Mouse (Mus musculus) MEL (cell line): Measurements from ENCODE around the gene Atg7. TPM values are rescaled to one million over a fixed set of nuclear protein-coding genes. Genes with fewer than 3 reads are reported as not detected.

ENCODE experiments used
- DNase-seq: peaks from one replicate; pipeline ENCODE4 v3.0.0; 2011; ENCODE audit warnings: low read depth, low spot score
- H3K27ac ChIP-seq: 2 replicates; pipeline ENCODE4 v1.5.1; 2012; ENCODE audit warnings: low read depth, mild to moderate bottlenecking, control low read depth, low read length, moderate library complexity; ENCODE audit not compliant: control insufficient read depth
- H3K27me3 ChIP-seq, 2 experiments: fragments of 150-350 bp in 1 of 2; sonication (generic) in 1 of 2; 2 replicates each; pipeline ENCODE4 v1.6.1; 2012; ENCODE audit warnings: low read length in 2 of 2, mild to moderate bottlenecking in 2 of 2, improper control_type of control experiment in 1 of 2, moderate library complexity in 1 of 2; ENCODE audit not compliant: insufficient read depth in 2 of 2, control insufficient read depth in 1 of 2
- H3K36me3 ChIP-seq, 2 experiments: 2 replicates each; pipeline ENCODE4 v1.6.1; 2012 to 2014; ENCODE audit warnings: low read length in 2 of 2, improper control_type of control experiment in 1 of 2, inconsistent platforms in 1 of 2, mild to moderate bottlenecking in 1 of 2; ENCODE audit not compliant: insufficient read depth in 2 of 2, control insufficient read depth in 1 of 2
- H3K4me1 ChIP-seq, 2 experiments: fragments of 150-350 bp in 1 of 2; sonication (generic) in 1 of 2; 2 replicates each; pipeline ENCODE4 v1.6.1; 2012; ENCODE audit warnings: low read length in 2 of 2, improper control_type of control experiment in 1 of 2, mild to moderate bottlenecking in 1 of 2; ENCODE audit not compliant: insufficient read depth in 2 of 2, control insufficient read depth in 1 of 2
- H3K4me3 ChIP-seq, 2 experiments: fragments of 150-350 bp in 1 of 2; sonication (generic) in 1 of 2; 2 replicates each; pipeline ENCODE4 v1.5.1; 2012; ENCODE audit warnings: low read depth in 2 of 2, low read length in 2 of 2, mild to moderate bottlenecking in 2 of 2, moderate library complexity in 2 of 2, control low read depth in 1 of 2, improper control_type of control experiment in 1 of 2; ENCODE audit not compliant: control insufficient read depth in 1 of 2, insufficient read depth in 1 of 2
- H3K79me2 ChIP-seq: 2 replicates; pipeline ENCODE4 v1.6.1; 2012; ENCODE audit warnings: mild to moderate bottlenecking, low read length, moderate library complexity; ENCODE audit not compliant: control insufficient read depth, poor library complexity, insufficient read depth
- H3K9ac ChIP-seq: 2 replicates; pipeline ENCODE4 v1.6.1; 2012; ENCODE audit warnings: low read depth, mild to moderate bottlenecking, control low read depth, low read length, moderate library complexity; ENCODE audit not compliant: control insufficient read depth, poor library complexity, severe bottlenecking
- H3K9me3 ChIP-seq: fragments of 150-350 bp; sonication (generic); replicated peaks from 2 replicates; pipeline ENCODE4 v1.6.1; 2012; ENCODE audit warnings: mild to moderate bottlenecking, low read length, improper control_type of control experiment, moderate library complexity; ENCODE audit not compliant: insufficient read depth
- BHLHE40 ChIP-seq: IDR thresholded peaks from 2 replicates; pipeline ENCODE4 v1.6.1; 2012; ENCODE audit warnings: low read depth, mild to moderate bottlenecking, inconsistent platforms, low read length, improper control_type of control experiment, borderline replicate concordance
- CHD2 ChIP-seq: IDR thresholded peaks from 2 replicates; pipeline ENCODE4 v1.6.1; 2011; ENCODE audit warnings: low read length, improper control_type of control experiment
- E2F4 ChIP-seq: IDR thresholded peaks from 2 replicates; pipeline ENCODE4 v1.6.1; 2011; ENCODE audit warnings: low read depth, low read length, improper control_type of control experiment, borderline replicate concordance
- ETS1 ChIP-seq: IDR thresholded peaks from 2 replicates; pipeline ENCODE4 v1.6.1; 2012; ENCODE audit warnings: low read depth, mild to moderate bottlenecking, inconsistent platforms, low read length, improper control_type of control experiment, moderate library complexity
- GABPA ChIP-seq: IDR thresholded peaks from 2 replicates; pipeline ENCODE4 v1.6.1; 2012; ENCODE audit warnings: low read depth, mild to moderate bottlenecking, inconsistent platforms, low read length, improper control_type of control experiment, moderate library complexity
- GATA1 ChIP-seq: IDR thresholded peaks from 2 replicates; pipeline ENCODE4 v1.6.1; 2011; ENCODE audit warnings: low read depth, low read length, improper control_type of control experiment
- HCFC1 ChIP-seq: IDR thresholded peaks from 2 replicates; pipeline ENCODE4 v1.6.1; 2012; ENCODE audit warnings: low read depth, mild to moderate bottlenecking, inconsistent platforms, low read length, improper control_type of control experiment, moderate library complexity
- JUND ChIP-seq: IDR thresholded peaks from 2 replicates; pipeline ENCODE4 v1.6.1; 2011; ENCODE audit warnings: low read depth, mild to moderate bottlenecking, improper control_type of control experiment, low read length
- KAT2A ChIP-seq: conservative IDR thresholded peaks from 2 replicates; pipeline ENCODE4 v1.6.1; 2012; ENCODE audit warnings: low read depth, low read length, improper control_type of control experiment, inconsistent platforms
- MAFK ChIP-seq: IDR thresholded peaks from 2 replicates; pipeline ENCODE4 v1.6.1; 2011; ENCODE audit warnings: low read depth, mild to moderate bottlenecking, low read length, improper control_type of control experiment, borderline replicate concordance
- MAX ChIP-seq: IDR thresholded peaks from 2 replicates; pipeline ENCODE4 v1.6.1; 2011; ENCODE audit warnings: low read length, improper control_type of control experiment
- MAZ ChIP-seq: IDR thresholded peaks from 2 replicates; pipeline ENCODE4 v1.6.1; 2012; ENCODE audit warnings: low read depth, mild to moderate bottlenecking, inconsistent platforms, low read length, improper control_type of control experiment
- MEF2A ChIP-seq: IDR thresholded peaks from 2 replicates; pipeline ENCODE4 v1.6.1; 2014; ENCODE audit warnings: low read depth, mild to moderate bottlenecking, inconsistent platforms, low read length, improper control_type of control experiment; ENCODE audit not compliant: poor library complexity, insufficient replicate concordance, severe bottlenecking; ENCODE audit errors: extremely low read depth
- MXI1 ChIP-seq: IDR thresholded peaks from 2 replicates; pipeline ENCODE4 v1.6.1; 2011; ENCODE audit warnings: mild to moderate bottlenecking, low read depth, low read length, improper control_type of control experiment
- MYC ChIP-seq: IDR thresholded peaks from 2 replicates; pipeline ENCODE4 v1.6.1; 2011; ENCODE audit warnings: low read depth, mild to moderate bottlenecking, low read length, improper control_type of control experiment, moderate library complexity
- POLR2AphosphoS2 ChIP-seq: IDR thresholded peaks from 2 replicates; pipeline ENCODE4 v1.6.1; 2011; ENCODE audit warnings: low read length, improper control_type of control experiment
- SIN3A ChIP-seq: IDR thresholded peaks from 2 replicates; pipeline ENCODE4 v1.6.1; 2012; ENCODE audit warnings: low read length, improper control_type of control experiment, inconsistent platforms
- SMC3 ChIP-seq: IDR thresholded peaks from 2 replicates; pipeline ENCODE4 v1.6.1; 2011; ENCODE audit warnings: low read depth, low read length, improper control_type of control experiment
- TAL1 ChIP-seq: IDR thresholded peaks from 2 replicates; pipeline ENCODE4 v1.6.1; 2012; ENCODE audit warnings: mild to moderate bottlenecking, inconsistent platforms, low read length, moderate library complexity, mixed read lengths
- TBP ChIP-seq: IDR thresholded peaks from 2 replicates; pipeline ENCODE4 v1.8.0; 2011; ENCODE audit warnings: low read depth, low read length, improper control_type of control experiment
- TCF12 ChIP-seq: IDR thresholded peaks from 2 replicates; pipeline ENCODE4 v1.6.1; 2014; ENCODE audit warnings: low read depth, mild to moderate bottlenecking, inconsistent platforms, low read length, improper control_type of control experiment, moderate library complexity
- USF1 ChIP-seq: IDR thresholded peaks from 2 replicates; pipeline ENCODE4 v1.6.1; 2014; ENCODE audit warnings: low read depth, mild to moderate bottlenecking, inconsistent platforms, low read length, improper control_type of control experiment, moderate library complexity
- USF2 ChIP-seq, 2 experiments: IDR thresholded peaks; 2 replicates each; pipeline ENCODE4 v1.6.1; 2011 to 2012; ENCODE audit warnings: improper control_type of control experiment in 2 of 2, low read length in 2 of 2, borderline replicate concordance in 1 of 2, inconsistent platforms in 1 of 2, low read depth in 1 of 2, mild to moderate bottlenecking in 1 of 2; ENCODE audit not compliant: insufficient read depth in 1 of 2
- ZC3H11A ChIP-seq: IDR thresholded peaks from 2 replicates; pipeline ENCODE4 v1.6.1; 2012; ENCODE audit warnings: low read depth, mild to moderate bottlenecking, inconsistent platforms, low read length, improper control_type of control experiment
- ZMIZ1 ChIP-seq: IDR thresholded peaks from 2 replicates; pipeline ENCODE4 v1.6.1; 2012; ENCODE audit warnings: low read depth, mild to moderate bottlenecking, inconsistent platforms, low read length, improper control_type of control experiment, moderate library complexity
- ZNF384 ChIP-seq: IDR thresholded peaks from 2 replicates; pipeline ENCODE4 v1.6.1; 2012; ENCODE audit warnings: low read depth, mild to moderate bottlenecking, inconsistent platforms, low read length, improper control_type of control experiment
- polyA plus RNA-seq, 2 experiments: library from polyadenylated mRNA; stranded (reverse) in 1 of 2; unstranded in 1 of 2; fragments of >175 nt in 1 of 2; fragments of >200 nt in 1 of 2; gene quantifications; 2 replicates each; pipeline versions ENCODE4 v1.2.1 to v1.2.4; 2012; ENCODE audit warnings: low replicate concordance in 2 of 2, low read depth in 1 of 2; ENCODE audit not compliant: insufficient read length in 2 of 2, insufficient read depth in 1 of 2, missing spikeins in 1 of 2
- total RNA-seq: library from RNA; depleted of rRNA; stranded (reverse); fragments of 300-350 nt; gene quantifications from 2 replicates; pipeline ENCODE4 v1.2.3, GENCODE M21; 2012

The Atg7 gene
- total and polyA plus RNA-seq, 3 experiments, result 14.6 TPM; not detected in 1

DNA sequence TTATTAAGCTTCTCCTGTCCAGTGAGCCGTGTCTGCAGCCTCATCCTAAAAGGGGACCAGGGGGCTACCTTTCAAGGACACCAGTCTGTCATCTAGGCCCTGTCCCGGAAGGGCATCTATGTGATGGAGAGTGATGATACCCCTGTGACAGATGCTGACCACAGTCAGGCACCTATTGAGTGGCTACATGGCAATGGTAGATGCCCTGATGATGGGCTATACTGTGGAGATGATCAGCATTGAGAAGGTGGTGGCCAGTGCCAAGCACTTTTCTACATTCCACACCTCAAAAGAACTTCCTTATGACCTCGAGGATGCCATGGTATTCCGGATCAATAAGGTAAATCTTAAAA lies 95.8 kb downstream of the Atg7 start:
- DNase-seq, result no peak
- no peak for TF ChIP-seq USF1
- TF ChIP-seq ZMIZ1, result no peak
- TF ChIP-seq HCFC1, result no peak
- TF ChIP-seq ZNF384, result no peak
- TF ChIP-seq MXI1, result no peak
- no peak for TF ChIP-seq GATA1
- TF ChIP-seq ETS1, result no peak
- TF ChIP-seq MEF2A, result no peak
- no peak for TF ChIP-seq JUND
- TF ChIP-seq GABPA, result no peak
- TF ChIP-seq MAX, result no peak
- no peak for TF ChIP-seq MYC
- TF ChIP-seq TAL1, result no peak
- TF ChIP-seq MAZ, result no peak
- TF ChIP-seq SIN3A, result no peak
- TF ChIP-seq E2F4, result no peak
- no peak for TF ChIP-seq TBP
- TF ChIP-seq MAFK, result no peak
- no peak for TF ChIP-seq KAT2A
- Histone ChIP-seq H3K9ac (no peak overlapping the region), H3K4me3 (no peak overlapping the region), H3K4me1 (no peaks in the 10 kb centered on the region), H3K27ac (no peak overlapping the region), H3K27me3 (no peaks in the 10 kb centered on the region), H3K9me3 (no peaks in the 10 kb centered on the region), H3K36me3 (no peaks in the 10 kb centered on the region), H3K79me2 (no peaks in the 10 kb centered on the region)

DNA sequence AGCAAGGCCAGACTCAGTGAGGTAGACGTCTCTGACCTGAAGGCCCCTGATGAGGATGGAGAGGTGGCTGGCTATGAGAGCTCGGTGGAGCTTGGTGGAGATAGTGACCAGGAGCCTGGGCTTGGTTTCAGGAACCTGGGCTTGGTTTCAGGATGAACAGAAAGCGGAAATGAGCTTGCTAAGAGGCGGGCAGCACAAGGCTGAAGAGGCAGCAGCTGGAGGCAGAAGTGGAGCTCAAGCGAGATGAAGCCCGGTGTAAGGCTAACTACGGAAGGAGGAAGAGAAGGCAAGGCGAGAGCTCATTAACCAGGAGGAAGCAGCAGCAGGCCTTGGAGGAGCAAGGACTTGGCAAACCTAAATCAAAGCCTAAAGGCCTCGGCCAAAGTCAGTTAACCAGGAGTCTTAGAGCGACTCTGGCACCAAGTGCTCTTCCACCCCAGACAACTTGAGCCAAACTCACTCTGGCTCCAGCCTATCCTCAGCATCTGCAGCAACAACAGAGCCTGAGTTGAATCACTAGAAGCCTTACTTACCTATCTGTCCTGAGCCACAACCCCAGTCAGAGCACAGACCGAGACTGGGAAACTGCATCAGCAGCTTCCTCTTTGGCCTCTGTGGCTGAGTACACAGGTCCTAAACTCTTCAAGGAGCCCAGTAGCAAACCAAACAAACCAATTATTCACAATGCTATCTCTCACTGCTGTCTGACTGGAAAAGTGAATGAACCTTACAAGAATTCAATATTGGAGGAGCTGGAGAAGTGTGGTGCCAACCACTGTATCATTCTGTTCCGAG lies 99.5 kb downstream of the Atg7 start:
- DNase-seq, result no peak

More for the DNA sequence above, 99.5 kb downstream of the Atg7 start:
- H3K27ac ChIP-seq, result no peak overlapping the region
- no peaks in the 10 kb centered on the region for H3K4me1 ChIP-seq
- H3K4me3 ChIP-seq, result no peak overlapping the region
- H3K27me3 ChIP-seq, result no peaks in the 10 kb centered on the region
- no peak overlapping the region for H3K9ac ChIP-seq
- TF ChIP-seq MXI1 (no peak), ZC3H11A (no peak), JUND (no peak), SMC3 (no peak), GATA1 (no peak), BHLHE40 (no peak), TCF12 (no peak), CHD2 (no peak), ZNF384 (no peak), USF1 (no peak), ZMIZ1 (no peak), TBP (no peak), POLR2AphosphoS2 (no peak), E2F4 (no peak), MEF2A (no peak), MAFK (no peak), TAL1 (no peak), USF2 (IDR thresholded peaks at IDR 0.05; ENCODE audit: borderline replicate concordance in 1 of 2, insufficient read depth in 1 of 2, low read depth in 1 of 2, low read length in 2 of 2) (no peak)
- no peaks in the 10 kb centered on the region for H3K79me2 ChIP-seq
- no peaks in the 10 kb centered on the region for H3K9me3 ChIP-seq
- no peaks in the 10 kb centered on the region for H3K36me3 ChIP-seq
